Mouse (Mus musculus): ENCODE results near the gene Neurod2. TPM values are rescaled to one million over a fixed set of nuclear protein-coding genes. Genes with fewer than 3 reads are reported as not detected.

Gene Neurod2
- not detected in 2 replicates for polyA plus RNA-seq (2015; fragmentation: Nextera tagmentation; extraction: Ambion mirVana)

GRCm38 (mm10) chr11:98329081-98329959 is at the start of gene Neurod2:
Gene Neurod2, minus strand, starts transcription at chr11:98329648.

GRCm38 (mm10) chr11:98358161-98359083 is 29.0 kb upstream of the Neurod2 start, which contains the start of gene Stard3:
Gene Stard3, plus strand, starts transcription at chr11:98358368.

GRCm38 (mm10) chr11:98348083-98348961 is 18.9 kb upstream of the Neurod2 start, which contains the start of gene Ppp1r1b:
Gene Ppp1r1b, plus strand, starts transcription at chr11:98348404.

Other genes starting within 250 kb of the Neurod2 start
- gene Fbxl20, start 179.2 kb downstream of the Neurod2 start, polyA plus RNA-seq (2015; fragmentation: Nextera tagmentation; extraction: Ambion mirVana) = 8.3 and 11.1 TPM in 2 replicates
- gene Med1, start 136.4 kb downstream of the Neurod2 start, polyA plus RNA-seq (2015; fragmentation: Nextera tagmentation; extraction: Ambion mirVana) = 25.0 and 28.0 TPM in 2 replicates
- 4.1 and 4.5 TPM in 2 replicates for gene Cdk12, start 126.6 kb downstream of the Neurod2 start, polyA plus RNA-seq (2015; fragmentation: Nextera tagmentation; extraction: Ambion mirVana)
- 0.11 TPM in 1 of 2 replicates, not detected in the other for gene Ppp1r1b, start 18.8 kb upstream of the Neurod2 start, polyA plus RNA-seq (2015; fragmentation: Nextera tagmentation; extraction: Ambion mirVana)
- gene Stard3, start 28.7 kb upstream of the Neurod2 start, polyA plus RNA-seq (2015; fragmentation: Nextera tagmentation; extraction: Ambion mirVana) = 14.5 and 18.6 TPM in 2 replicates
- 0.17 TPM in 1 of 2 replicates, not detected in the other for gene Tcap, start 54.2 kb upstream of the Neurod2 start, polyA plus RNA-seq (2015; fragmentation: Nextera tagmentation; extraction: Ambion mirVana)
- gene Pnmt, start 56.8 kb upstream of the Neurod2 start, polyA plus RNA-seq (2015; fragmentation: Nextera tagmentation; extraction: Ambion mirVana) = not detected in 2 replicates
- 4.9 and 5.2 TPM in 2 replicates for gene Pgap3, start 70.8 kb upstream of the Neurod2 start, polyA plus RNA-seq (2015; fragmentation: Nextera tagmentation; extraction: Ambion mirVana)
- gene Erbb2, start 82.8 kb upstream of the Neurod2 start, polyA plus RNA-seq (2015; fragmentation: Nextera tagmentation; extraction: Ambion mirVana) = 19.6 and 20.7 TPM in 2 replicates
- gene Mien1, start 109.3 kb upstream of the Neurod2 start, polyA plus RNA-seq (2015; fragmentation: Nextera tagmentation; extraction: Ambion mirVana) = 68.4 and 69.1 TPM in 2 replicates
- gene Grb7, start 116.7 kb upstream of the Neurod2 start, polyA plus RNA-seq (2015; fragmentation: Nextera tagmentation; extraction: Ambion mirVana) = 18.8 and 21.9 TPM in 2 replicates
- 2.3 and 2.8 TPM in 2 replicates for gene Ikzf3, start 216.4 kb upstream of the Neurod2 start, polyA plus RNA-seq (2015; fragmentation: Nextera tagmentation; extraction: Ambion mirVana)
- 0.16 and 0.56 TPM in 2 replicates for gene Zpbp2, start 221.4 kb upstream of the Neurod2 start, polyA plus RNA-seq (2015; fragmentation: Nextera tagmentation; extraction: Ambion mirVana)